In genomic region chr4:153688441-153688840, GRCm38 (mm10) we compare ENCODE assay signal across 23 mouse cellular contexts.
DNase-seq lines count a peak whose midpoint lies in the region; ATAC-seq lines count a peak whose summit lies in the region.
"Had no signal": no experiment of that assay in that cellular context is flagged by ENCODE, and none has a peak within 500 bp of the region (broad histone marks: within the 10 kb centered on the region; RNA-seq: fewer than 3 reads in every experiment).

No protein-coding gene starts in this region.

- peak; percentile 59 for DNase-seq in embryonic facial prominence, embryonic 14.5 days (ENCODE audit: low spot score)
- DNase-seq in embryonic facial prominence, embryonic 10.5 days (ENCODE audit: low spot score), result no peak
- DNase-seq in limb, embryonic 10.5 days (ENCODE audit: low spot score), result no peak
- no peak for DNase-seq in kidney, postnatal 36 days
- DNase-seq: adrenal gland, adult 8-10 months; adrenal gland, postnatal 14 days; adrenal gland, postnatal 36 days; B cell, adult 2 months; cerebellum, adult 11-12 months; cerebellum, adult 2 months; cerebellum, adult 9-10 months; cerebellum, postnatal 10 days; cerebellum, postnatal 25 days; forebrain, postnatal 0 days had no signal

- no peaks in the 10 kb centered on the region for H3K9me3 ChIP-seq in embryonic facial prominence, embryonic 14.5 days (ENCODE audit: control insufficient read depth, low read length)
- H3K9me3 ChIP-seq in embryonic facial prominence, embryonic 10.5 days, result no peaks in the 10 kb centered on the region
- H3K9me3 ChIP-seq in limb, embryonic 13.5 days, result no peaks in the 10 kb centered on the region
- H3K9me3 ChIP-seq in limb, embryonic 10.5 days (replicated peaks), result no peaks in the 10 kb centered on the region
- H3K9me3 ChIP-seq: embryonic facial prominence, embryonic 13.5 days; forebrain, embryonic 13.5 days; forebrain, embryonic 15.5 days had no signal

- no peaks in the 10 kb centered on the region for H3K4me1 ChIP-seq in embryonic facial prominence, embryonic 14.5 days (ENCODE audit: control insufficient read depth, insufficient read depth, low read length)
- H3K4me1 ChIP-seq in embryonic facial prominence, embryonic 10.5 days, result peaks cover 20% of the 10 kb centered on the region
- H3K4me1 ChIP-seq in limb, embryonic 13.5 days, result no peaks in the 10 kb centered on the region
- 0 out of 2 replicates have a peak, but pooled peaks cover under 1% of the 10 kb centered on the region for H3K4me1 ChIP-seq in limb, embryonic 10.5 days
- H3K4me1 ChIP-seq: embryonic facial prominence, embryonic 13.5 days; forebrain, embryonic 15.5 days had no signal

- no peaks in the 10 kb centered on the region for H3K36me3 ChIP-seq in embryonic facial prominence, embryonic 14.5 days (ENCODE audit: control insufficient read depth, insufficient read depth, low read length)
- H3K36me3 ChIP-seq in embryonic facial prominence, embryonic 10.5 days (replicated peaks), result no peaks in the 10 kb centered on the region
- no peaks in the 10 kb centered on the region for H3K36me3 ChIP-seq in limb, embryonic 13.5 days
- H3K36me3 ChIP-seq in limb, embryonic 10.5 days, result no peaks in the 10 kb centered on the region
- H3K36me3 ChIP-seq: embryonic facial prominence, embryonic 13.5 days; forebrain, embryonic 15.5 days; G1E had no signal

- H3K27me3 ChIP-seq in embryonic facial prominence, embryonic 14.5 days (replicated peaks; ENCODE audit: control insufficient read depth, insufficient read depth, low read length), result no peaks in the 10 kb centered on the region
- no peaks in the 10 kb centered on the region for H3K27me3 ChIP-seq in embryonic facial prominence, embryonic 10.5 days (replicated peaks; ENCODE audit: low read depth, poor library complexity, severe bottlenecking)
- no peaks in the 10 kb centered on the region for H3K27me3 ChIP-seq in limb, embryonic 13.5 days
- no peaks in the 10 kb centered on the region for H3K27me3 ChIP-seq in limb, embryonic 10.5 days (ENCODE audit: low read depth, poor library complexity, severe bottlenecking)
- H3K27me3 ChIP-seq: CH12.LX; embryonic facial prominence, embryonic 13.5 days; forebrain, embryonic 13.5 days; forebrain, embryonic 15.5 days; Patski had no signal

- peak; percentile 47; the same call in 1 of the 2 replicates for ATAC-seq in embryonic facial prominence, embryonic 14.5 days (ENCODE audit: low read depth)
- ATAC-seq in limb, embryonic 13.5 days (ENCODE audit: low FRiP score, low read depth), result 0 out of 2 replicates have a peak, but pooled peaks have one; percentile 48
- ATAC-seq: activated CD4-positive, CD25-positive, alpha-beta regulatory T cell, adult 4 months; CD4-positive, CD25-positive, alpha-beta regulatory T cell, adult 4 months; forebrain, embryonic 13.5 days; forebrain, embryonic 15.5 days; forebrain, postnatal 0 days; Patski had no signal

- H3K4me3 ChIP-seq in embryonic facial prominence, embryonic 14.5 days (ENCODE audit: low read depth, low read length), result no peak overlapping the region
- no peak overlapping the region for H3K4me3 ChIP-seq in embryonic facial prominence, embryonic 10.5 days
- H3K4me3 ChIP-seq in limb, embryonic 13.5 days, result no peak overlapping the region
- no peak overlapping the region for H3K4me3 ChIP-seq in limb, embryonic 10.5 days
- H3K4me3 ChIP-seq: embryonic facial prominence, embryonic 13.5 days; forebrain, embryonic 13.5 days; forebrain, embryonic 15.5 days had no signal

- no peak overlapping the region for H3K9ac ChIP-seq in embryonic facial prominence, embryonic 14.5 days (ENCODE audit: low read depth, low read length)
- H3K9ac ChIP-seq in limb, embryonic 13.5 days, result no peak overlapping the region
- H3K9ac ChIP-seq: embryonic facial prominence, embryonic 13.5 days; forebrain, embryonic 13.5 days; forebrain, embryonic 15.5 days; forebrain, postnatal 0 days had no signal

- whole genome bisulfite sequencing in embryonic facial prominence, embryonic 14.5 days, result 59% methylated on average over 8 of the region's 8 CpGs
- 70% methylated on average over 8 of the region's 8 CpGs for WGBS in embryonic facial prominence, embryonic 10.5 days
- WGBS in limb, embryonic 13.5 days, result 68% methylated on average over 8 of the region's 8 CpGs
- WGBS in limb, embryonic 10.5 days, result 84% methylated on average over 8 of the region's 8 CpGs

- H3K27ac ChIP-seq in embryonic facial prominence, embryonic 14.5 days (replicated peaks; ENCODE audit: low read depth, low read length), result no peak overlapping the region
- no peak overlapping the region for H3K27ac ChIP-seq in embryonic facial prominence, embryonic 10.5 days (replicated peaks)
- no peak overlapping the region for H3K27ac ChIP-seq in limb, embryonic 13.5 days
- H3K27ac ChIP-seq in limb, embryonic 10.5 days, result no peak overlapping the region
- H3K27ac ChIP-seq: embryonic facial prominence, embryonic 13.5 days; forebrain, embryonic 13.5 days; forebrain, embryonic 15.5 days had no signal

- H3K4me2 ChIP-seq in embryonic facial prominence, embryonic 14.5 days (ENCODE audit: low read depth, low read length), result no peak overlapping the region
- H3K4me2 ChIP-seq in limb, embryonic 13.5 days (replicated peaks), result no peak overlapping the region
- H3K4me2 ChIP-seq: embryonic facial prominence, embryonic 13.5 days; forebrain, embryonic 13.5 days; forebrain, embryonic 15.5 days had no signal
